Mouse (Mus musculus): ENCODE measurements around the gene Cacng7.

- TF ChIP-seq ZNF384 (IDR thresholded peaks at IDR 0.05; ENCODE audit: low read depth, low read length), result no peak
- no peak for TF ChIP-seq CHD2 (IDR thresholded peaks at IDR 0.05; ENCODE audit: low read depth, low read length)
- TF ChIP-seq MAFK (IDR thresholded peaks at IDR 0.05; ENCODE audit: insufficient read depth, low read depth, low read length), result no peak
- TF ChIP-seq ZC3H11A (IDR thresholded peaks at IDR 0.05; ENCODE audit: borderline replicate concordance, low read depth, low read length), result no peak
- TF ChIP-seq HCFC1 (IDR thresholded peaks at IDR 0.05; ENCODE audit: borderline replicate concordance, insufficient read depth, low read length), result no peak
Observed at GRCm38 (mm10) chr7:3397355-3397754, 64.6 kb downstream of the Cacng7 start.
